Mouse (Mus musculus) bone marrow, adult 2 months (tissue): Measurements from ENCODE around the gene Vmn1r174.
"Not testable (repeated sequence)": the region's sequence is repeated elsewhere in the genome, so short reads cannot be mapped to it uniquely, and the experiment has no call there.

Source experiments
- CTCF ChIP-seq: fragments of 200-500 bp; IDR thresholded peaks from 2 replicates; pipeline ENCODE4 v1.5.1; 2011; ENCODE audit warnings: low read length, control low read depth; ENCODE audit not compliant: control insufficient read depth, insufficient read depth
- POLR2A ChIP-seq: fragments of 200-500 bp; IDR thresholded peaks from 2 replicates; pipeline ENCODE4 v1.6.1; 2011; ENCODE audit warnings: low read depth, mild to moderate bottlenecking, control low read depth, low read length, borderline replicate concordance; ENCODE audit not compliant: control insufficient read depth

DNA sequence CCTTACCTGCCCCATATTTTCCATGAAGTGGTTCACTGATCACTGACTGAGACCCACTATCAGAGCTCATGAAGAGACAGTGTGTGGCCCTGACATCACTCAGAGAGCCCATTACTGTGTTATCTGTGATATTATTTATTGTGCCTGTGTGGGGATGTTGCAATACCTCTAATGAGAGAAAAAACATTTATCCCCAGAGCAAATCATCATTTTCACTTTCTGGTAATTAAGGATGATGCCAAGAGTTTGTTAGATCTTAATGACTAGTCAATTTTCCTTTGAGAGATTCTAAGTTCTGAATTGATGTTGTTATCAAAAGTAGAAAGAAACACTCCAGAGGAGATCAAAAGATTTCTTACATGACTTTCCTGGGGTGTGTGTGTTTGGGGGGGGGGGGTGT is 58.5 kb downstream of the Vmn1r174 start, which contains the start of gene Vmn1r175:
- TF ChIP-seq CTCF, POLR2A: not testable (repeated sequence)
